Mouse (Mus musculus): Measurements from ENCODE around the gene Hs3st4.

Gene Hs3st4

GRCm38 (mm10) chr7:123982461-123983038 lies at the start of gene Hs3st4:
Gene Hs3st4, plus strand, starts transcription at chr7:123982869.
- DNase-seq (ENCODE audit: low read depth, low spot score), result no peak

- DNase-seq (ENCODE audit: low read depth, low spot score), result no peak
Observed at GRCm38 (mm10) chr7:123946836-123947235, 35.8 kb upstream of the Hs3st4 start.

- no peak for DNase-seq (ENCODE audit: low read depth, low spot score)
Observed at GRCm38 (mm10) chr7:123963021-123963420, 19.6 kb upstream of the Hs3st4 start.

- peak; percentile 51 for DNase-seq (ENCODE audit: low read depth, low spot score)
Observed at GRCm38 (mm10) chr7:123964559-123965142, 18.0 kb upstream of the Hs3st4 start.

GRCm38 (mm10) chr7:123965515-123965914 lies 17.2 kb upstream of the Hs3st4 start:
- DNase-seq (ENCODE audit: low read depth, low spot score), result peak; percentile 36

- no peak for DNase-seq (ENCODE audit: low read depth, low spot score)
Observed at GRCm38 (mm10) chr7:123975441-123975840, 7.2 kb upstream of the Hs3st4 start.

GRCm38 (mm10) chr7:123981435-123981834 lies 1.2 kb upstream of the Hs3st4 start:
- DNase-seq (ENCODE audit: low read depth, low spot score), result no peak

GRCm38 (mm10) chr7:123982010-123982409 lies 659 bp upstream of the Hs3st4 start:
- no peak for DNase-seq (ENCODE audit: low read depth, low spot score)

- peak; percentile 19 for DNase-seq (ENCODE audit: low read depth, low spot score)
Observed at GRCm38 (mm10) chr7:123983177-123984046, 743 bp downstream of the Hs3st4 start.

GRCm38 (mm10) chr7:123992121-123992520 lies 9.5 kb downstream of the Hs3st4 start:
- no peak for DNase-seq (ENCODE audit: low read depth, low spot score)

- DNase-seq (ENCODE audit: low read depth, low spot score), result peak; percentile 7
Observed at GRCm38 (mm10) chr7:123997266-123997665, 14.6 kb downstream of the Hs3st4 start.

- DNase-seq (ENCODE audit: low read depth, low spot score), result no peak
Observed at GRCm38 (mm10) chr7:123998601-123999000, 15.9 kb downstream of the Hs3st4 start.

- DNase-seq (ENCODE audit: low read depth, low spot score), result no peak
Observed at GRCm38 (mm10) chr7:124026908-124027307, 44.2 kb downstream of the Hs3st4 start.

GRCm38 (mm10) chr7:124032236-124032635 lies 49.6 kb downstream of the Hs3st4 start:
- peak; percentile 47 for DNase-seq (ENCODE audit: low read depth, low spot score)

- DNase-seq (ENCODE audit: low read depth, low spot score), result no peak
Observed at GRCm38 (mm10) chr7:124033332-124033731, 50.7 kb downstream of the Hs3st4 start.

GRCm38 (mm10) chr7:124037281-124037700 lies 54.6 kb downstream of the Hs3st4 start:
- DNase-seq (ENCODE audit: low read depth, low spot score), result no peak

GRCm38 (mm10) chr7:124039142-124039541 lies 56.5 kb downstream of the Hs3st4 start:
- no peak for DNase-seq (ENCODE audit: low read depth, low spot score)

GRCm38 (mm10) chr7:124047382-124047781 lies 64.7 kb downstream of the Hs3st4 start:
- no peak for DNase-seq (ENCODE audit: low read depth, low spot score)

- no peak for DNase-seq (ENCODE audit: low read depth, low spot score)
Observed at GRCm38 (mm10) chr7:124048971-124049370, 66.3 kb downstream of the Hs3st4 start.

GRCm38 (mm10) chr7:124050421-124050820 lies 67.8 kb downstream of the Hs3st4 start:
- no peak for DNase-seq (ENCODE audit: low read depth, low spot score)

GRCm38 (mm10) chr7:124083741-124084140 lies 101.1 kb downstream of the Hs3st4 start:
- DNase-seq (ENCODE audit: low read depth, low spot score), result peak; percentile 83

GRCm38 (mm10) chr7:124129019-124129418 lies 146.3 kb downstream of the Hs3st4 start:
- peak; percentile 44 for DNase-seq (ENCODE audit: low read depth, low spot score)

- DNase-seq (ENCODE audit: low read depth, low spot score), result peak; percentile 2
Observed at GRCm38 (mm10) chr7:124131312-124131711, 148.6 kb downstream of the Hs3st4 start.

Data from ES-CJ7 (cell line).